Mouse (Mus musculus): ENCODE results near the gene Samd1.

- peak; percentile 67; the same call in 1 of the 2 replicates for TF ChIP-seq CTCF (IDR thresholded peaks at IDR 0.05; ENCODE audit: borderline replicate concordance, control insufficient read depth, extremely low read depth, insufficient read depth, low read length, poor library complexity)
- 0 out of 2 replicates have a peak, but pooled peaks have one; percentile 29 for TF ChIP-seq POLR2A (IDR thresholded peaks at IDR 0.05; ENCODE audit: control insufficient read depth, extremely low read depth, insufficient read depth, low read length, poor library complexity)
These were observed 41.6 kb downstream of the Samd1 start for GRCm38 (mm10) chr8:84039050-84039449.
